ENCODE assay signal across 14 mouse cellular contexts in genomic region chr4:26841761-26842160, GRCm38 (mm10).
"Had no signal": no experiment of that assay in that cellular context is flagged by ENCODE, and none has a peak within 500 bp of the region (broad histone marks: within the 10 kb centered on the region; RNA-seq: fewer than 3 reads in every experiment).

No protein-coding gene starts in this region.

- DNase-seq: cerebellum, adult 9-10 months; cerebellum, adult 9-11 months; cerebellum, postnatal 25 days; cerebellum, postnatal 36 days; embryo, embryonic 11 days; forebrain, postnatal 0 days; gastrocnemius, adult 2 months; gastrocnemius, postnatal 10 days; gastrocnemius, postnatal 14 days; gastrocnemius, postnatal 25 days; gastrocnemius, postnatal 36 days; heart, adult 11 months; heart, adult 18-20 months; heart, adult 2 months had no signal
